Mouse (Mus musculus) olfactory bulb, adult 2 months (tissue): ENCODE measurements around the gene Actc1.

ENCODE experiments used
- CTCF ChIP-seq: fragments of 200-500 bp; IDR thresholded peaks from 2 replicates; pipeline ENCODE4 v1.5.1; 2012; ENCODE audit warnings: low read depth, mild to moderate bottlenecking, low read length, moderate library complexity; ENCODE audit not compliant: insufficient read depth
- POLR2A ChIP-seq: fragments of 200-500 bp; IDR thresholded peaks from 2 replicates; pipeline ENCODE4 v1.6.1; 2012; ENCODE audit warnings: mild to moderate bottlenecking, low read depth, low read length, moderate library complexity; ENCODE audit not compliant: insufficient read depth

- TF ChIP-seq CTCF (no peak), POLR2A (no peak)
These were observed 18.5 kb upstream of the Actc1 start for GRCm38 (mm10) chr2:114071876-114072275.
